Mouse (Mus musculus): ENCODE results near the gene Fndc3b. TPM values are rescaled to one million over a fixed set of nuclear protein-coding genes. Genes with fewer than 3 reads are reported as not detected.

Fndc3b gene
- polyA plus RNA-seq, 2 experiments: 4.2 to 5.5 TPM

- H3K4me2 ChIP-seq (ENCODE audit: low read depth): no peak overlapping the region
- no peaks in the 10 kb centered on the region for H3K9me3 ChIP-seq (ENCODE audit: control insufficient read depth, low read length)
- H3K4me1 ChIP-seq (replicated peaks; ENCODE audit: control insufficient read depth in 2 of 2, insufficient read depth in 2 of 2, low read length in 1 of 2): peaks cover 0 to 6% of the 10 kb centered on the region in 2 experiments; a peak in 2 of 4 replicates
- no peak overlapping the region for H3K9ac ChIP-seq (replicated peaks)
- no peaks in the 10 kb centered on the region for H3K27me3 ChIP-seq (ENCODE audit: control insufficient read depth, insufficient read depth, low read length)
- DNase-seq (ENCODE audit: low read depth in 3 of 3, low spot score in 3 of 3): peak in 1 of 3 experiments; percentile 19
- WGBS (ENCODE audit: insufficient replicate concordance): 23% methylated on average over 11 of the region's 11 CpGs
- no peak overlapping the region for H3K4me3 ChIP-seq (ENCODE audit: insufficient read depth in 1 of 2, low read depth in 2 of 2, low read length in 2 of 2)
- H3K27ac ChIP-seq: no peak overlapping the region
- no peak for ATAC-seq (ENCODE audit: insufficient read depth)
- no peak for TF ChIP-seq CTCF (IDR thresholded peaks at IDR 0.05; ENCODE audit: low read depth)
- no peak for TF ChIP-seq EP300 (IDR thresholded peaks at IDR 0.05; ENCODE audit: low read depth)
- H3K36me3 ChIP-seq (replicated peaks; ENCODE audit: control insufficient read depth, insufficient read depth, low read depth): no peaks in the 10 kb centered on the region
Measured at GRCm38 (mm10) chr3:27584607-27585605, 126.2 kb downstream of the Fndc3b start.

GRCm38 (mm10) chr3:27581931-27582840 lies 128.9 kb downstream of the Fndc3b start:
- Histone ChIP-seq H3K36me3 (replicated peaks; ENCODE audit: control insufficient read depth, insufficient read depth, low read depth) (no peaks in the 10 kb centered on the region), H3K9ac (replicated peaks) (no peak overlapping the region), H3K4me2 (ENCODE audit: low read depth) (no peak overlapping the region), H3K27ac (no peak overlapping the region), H3K27me3 (ENCODE audit: control insufficient read depth, insufficient read depth, low read length) (no peaks in the 10 kb centered on the region), H3K4me3 (ENCODE audit: insufficient read depth in 1 of 2, low read depth in 2 of 2, low read length in 2 of 2) (no peak overlapping the region), H3K4me1 (replicated peaks; ENCODE audit: control insufficient read depth in 2 of 2, insufficient read depth in 2 of 2, low read length in 1 of 2) (peaks cover 0 to 6% of the 10 kb centered on the region in 2 experiments; a peak in 2 of 4 replicates), H3K9me3 (ENCODE audit: control insufficient read depth, low read length) (no peaks in the 10 kb centered on the region)
- DNase-seq (ENCODE audit: low read depth in 3 of 3, low spot score in 3 of 3): no peak
- WGBS (ENCODE audit: insufficient replicate concordance): 54% methylated on average over 6 of the region's 6 CpGs
- no peak for ATAC-seq (ENCODE audit: insufficient read depth)
- TF ChIP-seq EP300 (IDR thresholded peaks at IDR 0.05; ENCODE audit: low read depth) (no peak), CTCF (IDR thresholded peaks at IDR 0.05; ENCODE audit: low read depth) (no peak)

GRCm38 (mm10) chr3:27580956-27581355 lies 130.2 kb downstream of the Fndc3b start:
- Histone ChIP-seq H3K9me3 (ENCODE audit: control insufficient read depth, low read length) (no peaks in the 10 kb centered on the region), H3K9ac (replicated peaks) (no peak overlapping the region), H3K36me3 (replicated peaks; ENCODE audit: control insufficient read depth, insufficient read depth, low read depth) (no peaks in the 10 kb centered on the region), H3K4me2 (ENCODE audit: low read depth) (no peak overlapping the region), H3K4me1 (replicated peaks; ENCODE audit: control insufficient read depth in 2 of 2, insufficient read depth in 2 of 2, low read length in 1 of 2) (peaks cover 0 to 6% of the 10 kb centered on the region in 2 experiments; a peak in 2 of 4 replicates), H3K27me3 (ENCODE audit: control insufficient read depth, insufficient read depth, low read length) (no peaks in the 10 kb centered on the region), H3K27ac (no peak overlapping the region), H3K4me3 (ENCODE audit: insufficient read depth in 1 of 2, low read depth in 2 of 2, low read length in 2 of 2) (no peak overlapping the region)
- 81% methylated on average over 8 of the region's 8 CpGs for WGBS (ENCODE audit: insufficient replicate concordance)
- TF ChIP-seq CTCF (IDR thresholded peaks at IDR 0.05; ENCODE audit: low read depth) (no peak), EP300 (IDR thresholded peaks at IDR 0.05; ENCODE audit: low read depth) (no peak)
- no peak for DNase-seq (ENCODE audit: low read depth in 3 of 3, low spot score in 3 of 3)
- no peak for ATAC-seq (ENCODE audit: insufficient read depth)

GRCm38 (mm10) chr3:27579894-27580613 lies 131.1 kb downstream of the Fndc3b start:
- no peak for DNase-seq (ENCODE audit: low read depth in 3 of 3, low spot score in 3 of 3)
- TF ChIP-seq CTCF (IDR thresholded peaks at IDR 0.05; ENCODE audit: low read depth) (no peak), EP300 (IDR thresholded peaks at IDR 0.05; ENCODE audit: low read depth) (no peak)
- no peak for ATAC-seq (ENCODE audit: insufficient read depth)
- Histone ChIP-seq H3K9ac (replicated peaks) (no peak overlapping the region), H3K36me3 (replicated peaks; ENCODE audit: control insufficient read depth, insufficient read depth, low read depth) (no peaks in the 10 kb centered on the region), H3K27me3 (ENCODE audit: control insufficient read depth, insufficient read depth, low read length) (no peaks in the 10 kb centered on the region), H3K4me3 (ENCODE audit: insufficient read depth in 1 of 2, low read depth in 2 of 2, low read length in 2 of 2) (no peak overlapping the region), H3K9me3 (ENCODE audit: control insufficient read depth, low read length) (no peaks in the 10 kb centered on the region), H3K4me1 (replicated peaks; ENCODE audit: control insufficient read depth in 2 of 2, insufficient read depth in 2 of 2, low read length in 1 of 2) (peaks cover 0 to 6% of the 10 kb centered on the region in 2 experiments; a peak in 2 of 4 replicates), H3K27ac (no peak overlapping the region), H3K4me2 (ENCODE audit: low read depth) (no peak overlapping the region)
- 63% methylated on average over 7 of the region's 7 CpGs for WGBS (ENCODE audit: insufficient replicate concordance)

Measured in liver, embryonic 14.5 days (tissue).